Mouse (Mus musculus): Measurements from ENCODE around the gene Ak9.

The Ak9 gene

GRCm38 (mm10) chr10:41303639-41304444, at the start of gene Ak9:
Gene Ak9, plus strand, starts transcription at chr10:41303980.
- DNase-seq (ENCODE audit: low spot score) = peak; percentile 91

DNA sequence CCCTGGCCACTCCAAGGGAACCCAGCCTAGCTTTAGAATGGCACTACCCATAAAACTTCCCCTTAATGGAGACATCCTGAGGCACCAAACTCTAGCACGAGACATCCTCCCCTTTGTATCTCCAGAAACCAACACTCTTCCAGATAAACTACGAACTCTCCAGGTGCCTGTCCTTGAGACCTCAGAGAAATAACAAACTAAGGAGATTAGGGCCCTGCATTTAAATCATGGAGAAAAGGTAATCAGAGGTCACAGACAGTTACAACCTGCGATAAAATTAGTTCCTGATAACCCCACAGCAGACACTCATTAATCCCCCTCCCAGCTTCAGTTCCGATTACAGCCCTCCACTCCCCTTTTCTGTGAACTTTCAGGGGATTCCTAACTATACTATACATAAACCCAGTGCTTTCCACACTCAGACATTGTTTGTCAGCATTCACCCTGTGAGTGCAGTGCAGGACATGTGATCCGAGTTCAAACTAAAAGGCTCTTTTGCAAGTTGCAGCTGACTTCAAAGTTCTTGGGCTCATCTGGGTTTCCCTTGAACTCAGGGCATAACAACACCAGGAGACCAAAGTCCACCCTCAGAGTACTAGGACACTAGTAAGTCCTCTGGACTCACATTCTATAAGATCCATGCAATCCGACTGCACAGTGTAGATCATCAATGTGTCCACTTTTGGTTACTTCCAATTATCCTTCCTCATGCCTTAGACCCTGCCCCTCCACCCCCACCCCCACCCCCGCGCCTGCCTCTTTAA, 43.4 kb upstream of the Ak9 start:
- DNase-seq (ENCODE audit: low spot score) = no peak

- DNase-seq (ENCODE audit: low spot score) = no peak
These were observed 42.6 kb upstream of the Ak9 start for GRCm38 (mm10) chr10:41261218-41261617.

DNA sequence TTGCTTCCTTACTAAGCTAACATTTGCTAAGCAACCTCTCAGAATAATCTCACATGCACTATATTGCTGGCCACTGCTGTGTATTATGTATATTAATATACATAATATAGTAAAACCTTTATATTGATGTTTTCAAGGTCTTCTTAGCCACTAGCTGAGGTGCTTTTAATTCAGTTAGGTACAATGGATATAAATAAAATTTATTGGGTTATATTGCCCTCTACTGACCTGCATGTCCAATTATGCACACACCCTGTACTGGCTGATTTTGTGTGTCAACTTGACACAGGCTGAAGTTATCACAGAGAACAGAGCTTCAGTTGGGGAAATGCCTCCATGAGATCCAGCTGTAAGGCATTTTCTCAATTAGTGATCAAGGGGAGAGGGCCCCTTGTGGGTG, 41.9 kb upstream of the Ak9 start:
- no peak for DNase-seq (ENCODE audit: low spot score)

- no peak for DNase-seq (ENCODE audit: low spot score)
These were observed 31.9 kb upstream of the Ak9 start for GRCm38 (mm10) chr10:41271860-41272259.

- no peak for DNase-seq (ENCODE audit: low spot score)
These were observed 28.9 kb upstream of the Ak9 start for GRCm38 (mm10) chr10:41274871-41275270.

DNA sequence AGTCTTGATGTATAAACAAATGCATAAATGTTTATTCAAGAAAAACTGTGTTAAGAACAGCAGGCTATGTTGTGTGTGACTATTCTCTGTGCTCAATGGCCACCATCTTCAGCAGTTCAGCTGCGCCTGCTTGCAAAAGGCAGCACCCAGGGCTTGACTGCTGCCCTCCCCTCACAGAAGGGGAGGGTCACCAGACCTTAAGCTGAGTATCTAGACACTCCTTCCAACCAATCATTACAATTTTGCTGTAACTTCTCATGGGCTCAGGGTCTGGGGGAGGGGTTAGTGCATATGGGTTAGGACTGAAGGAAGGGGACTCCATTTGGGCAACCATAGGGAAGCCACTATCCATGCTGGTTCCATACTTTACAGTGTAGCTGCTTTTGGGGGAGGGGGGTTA, 25.0 kb upstream of the Ak9 start:
- no peak for DNase-seq (ENCODE audit: low spot score)

DNA sequence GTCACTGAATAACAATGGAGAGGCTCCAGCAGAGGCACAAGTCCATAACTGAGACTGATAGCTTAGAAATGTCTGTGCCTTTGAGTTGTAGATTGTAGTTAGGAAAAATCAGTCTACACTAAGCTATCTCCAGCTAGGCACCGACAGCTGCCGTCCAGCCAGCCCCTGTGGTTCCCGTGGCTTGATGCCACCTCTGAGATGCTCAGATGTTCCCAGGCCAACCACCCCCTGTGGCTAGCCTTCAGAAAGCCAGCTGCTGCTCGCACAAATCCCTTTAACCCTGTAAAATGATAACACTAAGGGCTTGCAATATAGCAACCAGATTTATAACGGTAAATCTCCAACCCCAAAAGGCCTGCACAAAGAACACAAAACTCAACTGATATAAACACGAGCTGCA, 23.6 kb upstream of the Ak9 start:
- DNase-seq (ENCODE audit: low spot score) = no peak

DNA sequence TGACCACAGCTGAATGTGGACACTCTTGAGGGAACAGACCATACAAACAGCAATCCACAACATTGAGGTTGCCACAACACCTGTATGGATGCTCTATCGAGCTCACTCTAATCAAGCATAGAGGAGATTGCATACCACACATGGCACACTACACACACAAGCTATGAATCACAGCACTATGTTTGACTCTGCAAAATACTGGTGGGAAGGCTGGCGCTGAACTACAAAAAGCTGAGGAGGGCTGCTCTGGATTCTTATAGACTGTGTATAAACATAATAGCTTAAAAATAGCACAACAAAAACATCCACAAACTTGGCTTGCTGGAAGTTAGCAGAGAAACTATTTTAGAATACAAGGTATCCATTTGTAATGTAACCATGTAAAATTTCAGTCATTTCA, 23.0 kb upstream of the Ak9 start:
- no peak for DNase-seq (ENCODE audit: low spot score)

GRCm38 (mm10) chr10:41282086-41282485, 21.7 kb upstream of the Ak9 start:
- DNase-seq (ENCODE audit: low spot score) = no peak

GRCm38 (mm10) chr10:41287618-41288017, 16.2 kb upstream of the Ak9 start:
- DNase-seq (ENCODE audit: low spot score) = no peak

DNA sequence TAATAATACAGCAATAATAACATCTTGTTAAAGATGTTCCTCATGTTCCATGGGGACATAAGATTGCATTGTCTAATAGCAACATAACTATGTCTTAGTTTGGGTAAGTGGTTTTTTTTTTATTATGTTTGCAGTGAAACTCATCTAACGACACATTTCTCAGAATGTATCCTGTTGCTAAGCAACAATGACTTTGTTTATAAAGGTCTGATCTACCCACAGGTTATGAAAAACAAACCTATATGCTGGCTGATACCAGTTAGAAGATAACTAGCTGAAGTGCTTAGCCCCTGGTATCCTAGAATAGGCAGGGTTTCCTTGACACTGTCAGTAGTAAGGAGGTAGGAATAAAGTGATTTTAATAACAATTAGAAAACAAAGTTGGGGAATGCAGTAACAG, 15.7 kb upstream of the Ak9 start:
- DNase-seq (ENCODE audit: low spot score) = no peak

GRCm38 (mm10) chr10:41288771-41289415, 14.9 kb upstream of the Ak9 start:
- DNase-seq (ENCODE audit: low spot score) = peak; percentile 75

GRCm38 (mm10) chr10:41291021-41291420, 12.8 kb upstream of the Ak9 start:
- DNase-seq (ENCODE audit: low spot score) = no peak

GRCm38 (mm10) chr10:41293019-41293418, 10.8 kb upstream of the Ak9 start:
- no peak for DNase-seq (ENCODE audit: low spot score)

DNA sequence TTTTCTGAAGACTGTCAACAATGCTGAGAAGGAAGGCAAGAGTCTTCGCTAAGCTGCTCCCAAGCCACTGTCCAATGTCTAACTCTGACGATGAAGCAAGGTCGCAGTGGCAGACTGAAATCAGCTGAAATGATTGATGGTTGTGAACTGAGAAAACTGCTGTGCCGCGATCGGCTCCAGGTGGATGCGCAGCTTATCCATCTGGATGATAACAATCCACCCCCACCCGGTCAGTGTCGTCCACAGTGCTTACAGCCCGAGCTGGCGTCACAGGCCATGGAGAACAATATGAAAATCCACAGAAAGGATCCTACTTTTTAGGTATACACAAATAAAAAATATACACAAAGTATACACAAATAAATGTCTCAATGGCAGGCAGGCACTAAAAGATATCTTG, 9.0 kb upstream of the Ak9 start:
- DNase-seq (ENCODE audit: low spot score) = no peak

- peak; percentile 10 for DNase-seq (ENCODE audit: low spot score)
These were observed 8.6 kb upstream of the Ak9 start for GRCm38 (mm10) chr10:41295145-41295544.

- no peak for DNase-seq (ENCODE audit: low spot score)
These were observed 3.6 kb upstream of the Ak9 start for GRCm38 (mm10) chr10:41300161-41300560.

DNA sequence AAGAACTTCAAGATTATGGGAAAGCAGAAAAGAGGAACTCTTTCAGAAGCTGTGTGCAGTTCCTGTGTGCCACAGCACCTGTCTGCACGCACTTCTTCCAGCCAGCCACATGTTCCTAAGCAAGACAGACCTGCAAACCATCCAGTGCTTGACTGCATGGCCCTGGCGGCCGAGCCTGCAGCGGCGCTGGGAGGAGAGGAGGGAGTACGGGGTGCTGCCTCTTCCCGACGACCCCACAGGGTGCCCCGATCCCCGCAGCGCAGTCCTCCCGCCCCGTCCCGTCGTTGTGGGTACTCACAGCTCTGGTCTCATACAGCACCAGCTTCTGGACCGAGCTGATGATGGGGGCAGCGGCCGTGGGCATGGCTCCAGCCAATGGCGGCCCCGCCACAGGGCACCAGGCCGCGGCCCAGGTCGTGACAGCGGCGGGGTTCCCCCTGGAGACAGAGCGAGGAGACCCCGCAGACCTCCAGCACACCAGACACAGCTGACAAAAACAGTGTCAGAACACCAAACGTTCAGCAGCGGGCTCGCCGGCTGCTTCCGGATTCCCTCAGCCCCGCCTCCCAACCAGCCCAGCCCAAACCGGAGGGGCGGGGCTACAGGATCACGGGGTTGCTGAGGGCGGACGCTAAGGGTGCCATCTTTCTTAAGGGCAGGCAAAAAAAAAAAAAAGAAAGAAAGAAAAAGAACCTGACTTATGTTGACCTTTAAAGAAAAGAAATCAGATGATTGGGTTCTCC, 920 bp upstream of the Ak9 start, which contains the start of gene Fig4:
Gene Fig4 (minus strand): TSS at position 572 of the 743 bp plus-strand sequence.
- DNase-seq (ENCODE audit: low spot score) = peak; percentile 92

DNA sequence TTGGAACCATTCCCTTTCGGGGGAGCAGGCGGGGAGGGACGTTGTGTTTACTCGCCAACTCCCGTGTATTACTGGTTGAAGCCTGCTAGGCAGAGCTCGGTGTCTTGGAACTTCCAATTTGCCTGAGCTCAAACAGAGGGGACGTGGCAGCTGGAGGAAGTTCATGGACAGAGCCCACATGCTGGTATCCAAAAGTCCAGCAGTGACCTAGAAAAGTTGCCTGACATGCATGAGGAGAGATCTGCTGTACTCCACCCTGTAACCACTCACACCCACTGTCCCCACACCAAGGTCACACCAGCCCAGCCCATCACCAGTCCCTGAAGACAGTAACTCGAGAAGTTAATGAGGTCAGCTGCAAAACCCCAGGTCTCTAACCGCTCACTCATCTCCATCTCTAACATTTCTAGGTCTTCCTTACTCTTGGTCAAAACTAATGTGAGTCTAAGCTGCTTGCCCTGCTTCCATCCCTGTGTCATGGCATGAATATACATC, 1.2 kb downstream of the Ak9 start:
- no peak for DNase-seq (ENCODE audit: low spot score)

DNA sequence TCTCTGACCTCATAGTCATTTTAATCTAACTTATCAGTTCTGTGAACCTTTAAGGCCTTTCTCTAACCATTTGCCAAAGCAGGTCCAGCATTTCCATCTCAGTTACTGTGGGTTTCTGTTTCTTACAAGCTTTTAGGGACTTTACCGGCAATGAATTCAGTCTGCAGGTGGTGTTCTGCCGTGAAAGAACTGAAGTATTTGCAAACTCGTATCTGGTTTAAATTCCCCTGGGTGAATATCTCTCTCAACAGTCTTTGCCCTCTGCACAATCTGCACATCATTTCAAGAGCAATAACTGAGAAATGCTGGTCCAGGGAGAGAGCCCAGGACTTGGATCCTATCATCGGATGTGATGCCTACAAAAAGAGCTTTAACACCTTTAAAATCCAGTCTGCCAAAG, 4.4 kb downstream of the Ak9 start:
- no peak for DNase-seq (ENCODE audit: low spot score)

GRCm38 (mm10) chr10:41315866-41316265, 12.1 kb downstream of the Ak9 start:
- no peak for DNase-seq (ENCODE audit: low spot score)

Measured in T-cell, adult 2 months (primary cell).